Mouse (Mus musculus) left cerebral cortex, postnatal 25 days (tissue): Measurements from ENCODE around the gene Hist1h2af. TPM values are rescaled to one million over a fixed set of nuclear protein-coding genes. Genes with fewer than 3 reads are reported as not detected.
A peak's percentile ranks its signal among the peaks of the same experiment; 100 is the strongest.
"Not testable (repeated sequence)": the region's sequence is repeated elsewhere in the genome, so short reads cannot be mapped to it uniquely, and the experiment has no call there.

Source experiments
- DNase-seq, 2 experiments: peaks; one replicate each; pipeline ENCODE4 v3.0.0; 2022; ENCODE audit warnings: low spot score in 2 of 2, mixed read lengths in 1 of 2
- intact Hi-C: fragments of 180-260 bp; cut with DNase I; formaldehyde crosslinking; loops from one replicate; pipeline ENCODE4 v1.15.1; 2025
- total RNA-seq, 2 experiments: library from RNA; stranded (reverse); gene quantifications; 2 replicates each; pipeline ENCODE4 v1.2.3; 2021

The Hist1h2af gene
- total RNA-seq, 2 experiments from 2014 or later, result 1.6 to 3.9 TPM

DNA sequence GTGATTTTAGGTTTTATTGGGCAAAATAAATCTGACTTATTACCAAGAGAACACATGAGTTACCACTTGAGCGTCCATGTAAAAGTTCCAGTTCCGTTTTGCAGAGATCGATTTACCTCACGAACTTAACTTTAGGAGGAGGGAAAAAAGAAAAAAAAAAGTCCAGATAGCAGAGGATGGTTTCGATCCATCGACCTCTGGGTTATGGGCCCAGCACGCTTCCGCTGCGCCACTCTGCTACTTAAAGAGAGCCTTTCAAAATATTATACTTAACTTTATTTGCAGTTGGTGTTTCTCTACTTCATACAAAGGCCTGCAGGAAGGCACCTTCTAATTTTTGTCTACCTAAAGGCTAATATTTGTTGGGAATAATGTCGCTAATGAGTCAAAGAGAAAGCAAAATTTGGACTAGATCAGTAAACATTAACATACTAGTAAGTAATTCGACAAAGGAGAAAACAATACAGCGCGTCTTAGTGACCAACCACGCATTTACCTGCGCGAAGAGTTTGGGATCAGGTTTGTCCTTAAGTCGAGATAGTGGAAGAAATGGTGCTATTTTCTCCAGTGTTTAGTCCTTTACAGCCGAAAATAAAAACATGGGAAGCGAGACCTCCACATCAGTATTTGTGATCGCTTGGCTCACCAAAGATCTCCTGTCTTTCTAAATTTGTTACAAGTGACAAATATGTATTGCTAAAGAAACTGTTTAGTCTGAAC is 3.4 kb upstream of the Hist1h2af start:
- intact Hi-C loops, result loop anchor here (5.0 kb wide), 3 partner anchors 92 to 1813 kb away; partner anchors contain the start of genes Hist1h1c, Hist1h1e, Hist1h2ai and Hist1h2be
- peak; percentile 79 to 83 for DNase-seq

DNA sequence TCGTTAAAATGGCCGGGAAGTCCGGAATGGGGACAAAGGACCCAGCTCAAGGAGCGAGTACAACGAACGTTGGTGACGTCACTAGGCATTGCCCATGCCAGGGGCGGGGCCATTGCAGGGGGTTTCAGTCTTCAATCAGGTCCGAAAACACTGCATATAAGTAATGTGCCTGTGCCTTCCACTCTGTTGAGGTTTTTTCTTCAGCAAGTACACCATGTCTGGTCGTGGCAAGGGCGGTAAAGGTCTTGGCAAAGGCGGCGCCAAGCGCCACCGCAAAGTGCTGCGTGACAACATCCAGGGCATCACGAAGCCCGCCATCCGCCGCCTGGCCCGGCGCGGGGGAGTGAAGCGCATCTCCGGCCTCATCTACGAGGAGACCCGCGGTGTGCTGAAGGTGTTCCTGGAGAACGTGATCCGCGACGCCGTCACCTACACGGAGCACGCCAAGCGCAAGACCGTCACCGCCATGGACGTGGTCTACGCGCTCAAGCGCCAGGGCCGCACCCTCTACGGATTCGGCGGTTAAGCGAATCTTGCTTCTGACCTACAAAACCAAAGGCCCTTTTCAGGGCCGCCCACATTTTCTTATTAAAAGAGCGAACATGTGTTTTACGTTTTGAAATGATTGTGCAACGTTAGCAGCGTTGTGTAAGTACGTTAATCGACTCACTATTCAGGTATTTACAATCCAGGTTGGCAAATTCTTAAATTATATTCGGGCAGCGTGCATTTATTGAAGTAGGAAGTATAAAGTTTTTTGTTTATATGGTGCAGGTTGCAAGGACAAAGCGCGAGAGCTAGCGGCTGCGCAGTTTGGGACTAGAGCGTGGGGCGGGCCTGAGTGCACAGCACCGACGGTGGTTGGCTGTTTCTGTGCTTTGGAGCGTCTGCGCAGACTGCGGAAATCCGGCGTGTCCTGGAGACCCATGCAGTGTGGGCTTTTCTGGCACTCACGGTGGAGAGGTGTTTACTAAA is 2.5 kb upstream of the Hist1h2af start, which contains the start of gene Hist1h4h:
Gene Hist1h4h, plus strand, starts transcription at position 150 of the 975 bp plus-strand sequence.
- DNase-seq, result peak; percentile 98 to 99
- intact Hi-C loops, result loop anchor here (1.0 to 5.0 kb wide), 4 partner anchors 91 to 1814 kb away; partner anchors contain the start of genes Hist1h1c, Hist1h1e, Hist1h2ai and Hist1h2be

DNA sequence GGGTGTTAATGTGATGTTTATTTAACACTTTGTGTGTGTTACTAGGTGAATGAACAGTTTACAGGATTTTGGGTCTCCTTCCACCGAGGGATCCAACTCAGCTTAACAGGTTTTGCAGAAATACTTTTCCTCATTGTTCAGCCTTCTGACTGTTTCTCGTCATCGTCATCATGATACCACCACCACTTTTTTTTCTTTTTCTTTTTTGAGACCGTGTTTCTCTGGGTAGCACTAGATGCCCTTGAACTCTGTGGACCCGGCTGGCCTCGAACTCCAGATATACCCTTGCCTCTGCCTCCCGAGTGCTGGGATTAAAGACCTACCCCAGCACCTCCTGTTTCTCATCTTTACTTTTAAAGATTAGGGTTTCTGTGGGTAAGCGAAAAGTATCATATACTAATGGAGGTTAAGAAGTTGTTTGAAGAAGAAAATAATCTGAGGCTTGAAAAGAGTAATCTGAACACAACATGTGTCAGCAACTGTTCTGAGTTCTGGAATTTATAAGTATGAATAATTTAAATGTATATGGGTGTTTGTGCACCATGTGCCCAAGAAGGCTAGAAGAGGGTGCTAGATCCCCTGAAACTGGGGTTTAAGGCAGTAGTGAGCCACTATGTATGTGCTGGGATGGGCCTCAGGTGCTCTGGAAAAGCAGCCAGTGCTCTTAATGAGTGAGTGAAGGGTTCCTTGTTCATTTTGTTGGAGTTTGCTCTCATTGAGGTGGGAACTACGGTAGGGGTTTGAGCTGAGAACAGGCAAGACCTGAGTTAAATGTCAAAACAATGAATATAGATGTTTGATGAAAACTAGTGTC is 1.2 kb upstream of the Hist1h2af start:
- intact Hi-C loops, result loop anchor here (5.0 kb wide), 3 partner anchors 90 to 1815 kb away; partner anchors contain the start of genes Hist1h1c, Hist1h1e, Hist1h2ai and Hist1h2be

GRCm38 (mm10) chr13:23534368-23535131 is 844 bp downstream of the Hist1h2af start:
- DNase-seq, result no peak
- intact Hi-C loops, result loop anchor here (5.0 kb wide), 3 partner anchors 88 to 1817 kb away; partner anchors contain the start of genes Hist1h1c, Hist1h1e, Hist1h2ai and Hist1h2be

More for the DNA sequence above, 1.2 kb upstream of the Hist1h2af start:
- DNase-seq, result no peak

DNA sequence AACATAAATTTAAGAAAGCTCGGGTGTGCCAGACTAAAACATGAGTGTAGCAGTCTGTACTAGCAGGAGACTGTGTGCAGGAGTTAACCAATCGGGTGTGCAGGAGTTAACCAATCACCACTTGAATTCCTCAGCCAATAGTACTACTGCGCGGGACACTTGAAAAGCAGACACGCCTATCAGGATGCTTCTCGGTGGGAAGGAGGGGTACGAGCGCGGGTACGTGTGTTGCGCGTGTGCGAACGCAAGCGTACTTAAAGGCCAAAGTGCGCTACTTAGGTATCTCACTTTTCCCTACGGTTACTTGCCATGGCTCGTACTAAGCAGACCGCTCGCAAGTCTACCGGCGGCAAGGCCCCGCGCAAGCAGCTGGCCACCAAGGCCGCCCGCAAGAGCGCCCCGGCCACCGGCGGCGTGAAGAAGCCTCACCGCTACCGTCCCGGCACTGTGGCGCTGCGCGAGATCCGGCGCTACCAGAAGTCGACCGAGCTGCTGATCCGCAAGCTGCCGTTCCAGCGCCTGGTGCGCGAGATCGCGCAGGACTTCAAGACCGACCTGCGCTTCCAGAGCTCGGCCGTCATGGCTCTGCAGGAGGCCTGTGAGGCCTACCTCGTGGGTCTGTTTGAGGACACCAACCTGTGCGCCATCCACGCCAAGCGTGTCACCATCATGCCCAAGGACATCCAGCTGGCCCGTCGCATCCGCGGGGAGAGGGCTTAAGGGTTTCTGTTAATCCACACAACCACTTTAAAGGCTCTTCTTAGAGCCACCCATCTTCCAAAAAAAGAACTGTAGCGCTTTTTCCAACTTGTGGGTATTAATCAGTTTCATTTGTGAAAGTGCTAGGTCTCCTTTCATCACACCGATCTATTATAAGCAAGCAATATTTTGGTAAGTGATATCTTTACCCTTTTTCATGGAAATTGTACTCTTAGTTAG is 1.7 kb downstream of the Hist1h2af start, which contains the start of gene Hist1h3g:
Gene Hist1h3g, plus strand, starts transcription at position 286 of the 939 bp plus-strand sequence.
- intact Hi-C loops, result not testable (repeated sequence)
- peak; percentile 92 to 97 for DNase-seq

GRCm38 (mm10) chr13:23536076-23536822 is 2.5 kb downstream of the Hist1h2af start:
- DNase-seq, result no peak
- intact Hi-C loops, result no loop called here

- DNase-seq, result no peak
- intact Hi-C loops, result no loop called here
Measured at GRCm38 (mm10) chr13:23537006-23537710, 3.5 kb downstream of the Hist1h2af start.

DNA sequence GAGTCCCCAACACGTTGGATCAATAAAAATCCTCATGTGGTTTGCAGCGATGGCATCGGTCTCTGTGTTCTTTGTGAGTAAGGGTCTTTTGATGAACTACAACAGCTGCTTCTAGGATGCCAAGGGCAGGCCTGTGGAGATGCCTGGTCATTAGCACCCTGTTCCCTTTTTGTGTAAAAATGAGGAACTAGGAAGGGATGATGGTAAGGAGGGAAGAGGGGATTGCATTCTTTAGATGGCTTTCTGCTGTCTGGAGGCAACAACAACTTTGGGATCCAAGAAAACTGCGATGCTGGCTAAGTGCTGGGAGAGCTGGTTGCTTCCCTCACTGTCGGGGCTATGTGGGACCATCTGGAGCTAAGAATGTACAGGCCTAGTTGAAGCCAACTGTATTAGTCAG is 4.5 kb downstream of the Hist1h2af start:
- no peak for DNase-seq
- intact Hi-C loops, result no loop called here

DNA sequence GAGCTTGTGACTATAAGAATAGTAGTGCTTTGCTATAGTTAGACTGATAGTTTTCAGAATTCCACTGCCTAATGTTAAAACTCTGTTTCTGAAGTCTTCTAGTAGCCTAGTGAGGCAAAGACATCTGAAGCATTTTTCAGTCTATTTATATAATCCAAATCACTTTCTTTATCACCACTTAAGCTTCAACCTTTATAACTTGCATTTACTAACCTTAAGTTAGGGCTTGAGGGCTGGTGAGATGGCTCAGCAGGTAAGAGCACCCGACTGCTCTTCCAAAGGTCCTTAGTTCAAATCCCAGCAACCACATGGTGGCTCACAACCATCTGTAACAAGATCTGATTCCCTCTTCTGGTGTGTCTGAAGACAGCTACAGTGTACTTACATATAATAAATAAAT is 6.1 kb downstream of the Hist1h2af start:
- intact Hi-C loops, DNase-seq: not testable (repeated sequence)

- intact Hi-C loops, result no loop called here
- no peak for DNase-seq
Measured at GRCm38 (mm10) chr13:23541497-23541896, 7.8 kb downstream of the Hist1h2af start.

- intact Hi-C loops, DNase-seq: not testable (repeated sequence)
Measured at GRCm38 (mm10) chr13:23542225-23542980, 8.7 kb downstream of the Hist1h2af start.

DNA sequence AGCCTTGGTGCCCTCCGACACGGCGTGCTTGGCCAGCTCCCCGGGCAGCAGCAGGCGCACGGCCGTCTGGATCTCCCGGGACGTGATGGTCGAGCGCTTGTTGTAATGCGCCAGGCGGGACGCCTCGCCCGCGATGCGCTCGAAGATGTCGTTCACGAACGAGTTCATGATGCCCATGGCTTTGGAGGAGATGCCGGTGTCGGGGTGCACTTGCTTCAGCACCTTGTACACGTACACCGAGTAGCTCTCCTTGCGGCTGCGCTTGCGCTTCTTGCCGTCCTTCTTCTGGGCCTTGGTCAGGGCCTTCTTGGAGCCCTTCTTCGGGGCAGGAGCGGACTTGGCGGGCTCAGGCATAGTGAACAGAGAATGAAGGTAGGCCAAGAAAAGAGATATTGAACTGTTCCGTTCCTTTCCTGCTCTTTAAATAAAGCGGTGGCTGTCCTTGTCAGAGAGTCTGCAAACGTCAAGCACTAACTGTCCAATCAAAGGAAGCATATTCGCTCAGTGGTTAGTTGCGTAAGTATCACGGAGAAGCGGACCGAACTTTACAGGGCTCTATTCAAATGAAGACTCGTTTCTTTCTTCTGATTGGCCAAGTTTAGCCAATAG is 9.4 kb downstream of the Hist1h2af start, which contains the start of gene Hist1h2bh:
Gene Hist1h2bh, minus strand, starts transcription at position 394 of the 609 bp plus-strand sequence.
- intact Hi-C loops, result not testable (repeated sequence)
- peak; percentile 80 to 97 for DNase-seq

DNA sequence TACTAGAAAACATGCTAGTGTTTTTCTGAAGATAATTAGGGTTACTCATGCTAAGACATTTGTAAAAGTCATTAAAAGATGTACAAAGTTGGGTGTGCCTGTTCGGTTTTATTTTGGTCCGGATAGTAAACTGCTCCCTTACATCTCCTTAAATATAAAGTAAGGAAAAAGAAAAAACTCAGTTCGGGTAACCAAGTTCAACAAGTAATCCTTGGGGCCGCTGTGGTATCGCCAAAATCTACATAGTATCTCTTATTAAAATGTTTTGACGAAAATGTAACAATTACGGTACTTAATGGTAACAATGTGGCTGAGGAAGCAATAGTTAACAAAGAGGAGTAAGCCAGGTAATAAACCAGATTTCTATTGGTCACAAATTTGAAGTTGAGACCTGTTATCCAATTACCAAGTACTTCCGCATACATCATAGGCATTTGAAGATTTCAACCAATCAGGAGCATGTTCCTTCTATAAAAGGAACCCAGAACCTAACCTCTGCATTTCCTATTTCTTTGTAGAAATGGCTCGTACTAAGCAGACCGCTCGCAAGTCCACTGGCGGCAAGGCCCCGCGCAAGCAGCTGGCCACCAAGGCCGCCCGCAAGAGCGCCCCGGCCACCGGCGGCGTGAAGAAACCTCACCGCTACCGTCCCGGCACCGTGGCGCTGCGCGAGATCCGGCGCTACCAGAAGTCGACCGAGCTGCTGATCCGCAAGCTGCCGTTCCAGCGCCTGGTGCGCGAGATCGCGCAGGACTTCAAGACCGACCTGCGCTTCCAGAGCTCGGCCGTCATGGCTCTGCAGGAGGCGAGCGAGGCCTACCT is 10.5 kb downstream of the Hist1h2af start, which contains the start of gene Hist1h3f:
Gene Hist1h3f, plus strand, starts transcription at position 88 of the 822 bp plus-strand sequence.
- intact Hi-C loops, result no loop called here
- DNase-seq, result peak; percentile 86 to 95

- intact Hi-C loops, result not testable (repeated sequence)
- peak in 1 of 2 experiments; percentile 30 for DNase-seq
Measured at GRCm38 (mm10) chr13:23544787-23545120, 11.0 kb downstream of the Hist1h2af start.
